Mouse (Mus musculus): ENCODE measurements around the gene Grip2.
A peak's percentile ranks its signal among the peaks of the same experiment; 100 is the strongest.

The Grip2 gene

DNA sequence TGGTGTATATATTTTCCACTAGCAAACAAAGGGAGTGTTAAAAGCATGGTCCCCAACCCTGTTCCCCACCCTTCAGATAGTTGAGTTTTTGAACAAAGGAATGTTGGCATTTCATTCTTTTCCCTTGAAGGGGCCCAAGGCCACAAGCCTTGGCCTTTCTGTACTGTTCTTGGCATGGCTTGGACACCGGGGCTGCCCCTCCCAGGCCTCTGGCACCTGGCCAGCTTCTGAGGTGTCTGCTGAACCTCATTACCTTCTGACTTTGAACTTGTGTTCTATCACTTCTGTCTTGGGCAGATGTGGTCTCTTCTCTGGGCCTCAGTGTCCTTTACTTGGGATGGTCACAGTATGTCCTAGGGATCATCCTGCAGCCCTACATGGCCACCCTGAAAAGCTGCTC lies 99.7 kb downstream of the Grip2 start:
- no peak for DNase-seq

DNA sequence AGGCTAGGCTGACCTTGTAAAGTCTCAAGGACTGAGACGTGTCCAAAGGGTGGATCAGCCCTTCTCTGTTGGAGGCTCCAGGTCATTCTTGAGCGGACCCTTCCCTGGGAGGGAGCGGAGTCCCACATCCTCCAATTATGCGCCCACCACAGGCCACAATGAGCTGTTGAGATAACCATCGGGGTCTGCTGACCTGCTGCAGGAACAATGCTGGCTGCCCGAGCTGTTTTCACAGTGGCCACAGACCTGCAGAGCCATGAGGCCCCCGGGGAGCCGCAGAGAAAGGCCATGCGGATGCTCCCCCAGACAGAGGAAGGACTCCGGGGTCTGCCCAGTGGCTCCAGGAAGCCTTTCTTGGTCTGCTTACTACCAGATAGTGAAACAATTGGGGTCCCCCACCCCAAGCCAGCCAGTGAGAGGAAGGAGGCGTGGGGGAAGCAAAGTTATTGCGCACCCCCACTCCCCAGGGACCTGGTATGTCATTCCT lies 105.8 kb downstream of the Grip2 start:
- no peak for DNase-seq

DNA sequence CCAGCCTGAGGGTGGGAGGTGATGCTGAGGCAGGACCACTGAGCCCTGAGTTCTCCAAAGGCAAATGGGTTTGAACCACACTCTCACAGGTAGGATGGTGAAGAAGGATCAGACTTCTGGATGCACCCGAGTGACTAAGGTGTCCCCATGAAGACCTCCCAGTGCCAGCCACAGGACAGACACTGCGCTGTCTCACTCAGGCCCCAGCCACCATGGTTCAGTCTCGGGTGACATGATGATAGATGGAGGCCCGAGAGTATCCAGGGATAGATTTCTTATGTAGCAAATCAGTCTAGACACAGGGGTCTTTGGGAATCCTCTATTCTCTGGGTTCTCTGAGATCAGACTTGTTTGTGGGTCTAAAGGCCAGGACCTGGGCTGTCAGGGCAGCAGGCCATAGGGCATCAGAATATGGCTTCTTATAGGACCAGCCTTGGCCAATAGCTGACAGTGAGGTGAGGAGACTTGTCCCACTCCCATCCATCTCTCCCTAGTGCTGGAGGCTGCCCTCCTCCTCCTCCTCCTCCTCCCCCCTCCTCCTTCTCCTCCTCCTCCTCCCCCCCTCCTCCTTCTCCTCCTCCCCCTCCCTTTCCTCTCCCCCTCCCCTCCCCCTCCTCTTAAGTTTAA lies 106.3 kb downstream of the Grip2 start:
- no peak for DNase-seq

DNA sequence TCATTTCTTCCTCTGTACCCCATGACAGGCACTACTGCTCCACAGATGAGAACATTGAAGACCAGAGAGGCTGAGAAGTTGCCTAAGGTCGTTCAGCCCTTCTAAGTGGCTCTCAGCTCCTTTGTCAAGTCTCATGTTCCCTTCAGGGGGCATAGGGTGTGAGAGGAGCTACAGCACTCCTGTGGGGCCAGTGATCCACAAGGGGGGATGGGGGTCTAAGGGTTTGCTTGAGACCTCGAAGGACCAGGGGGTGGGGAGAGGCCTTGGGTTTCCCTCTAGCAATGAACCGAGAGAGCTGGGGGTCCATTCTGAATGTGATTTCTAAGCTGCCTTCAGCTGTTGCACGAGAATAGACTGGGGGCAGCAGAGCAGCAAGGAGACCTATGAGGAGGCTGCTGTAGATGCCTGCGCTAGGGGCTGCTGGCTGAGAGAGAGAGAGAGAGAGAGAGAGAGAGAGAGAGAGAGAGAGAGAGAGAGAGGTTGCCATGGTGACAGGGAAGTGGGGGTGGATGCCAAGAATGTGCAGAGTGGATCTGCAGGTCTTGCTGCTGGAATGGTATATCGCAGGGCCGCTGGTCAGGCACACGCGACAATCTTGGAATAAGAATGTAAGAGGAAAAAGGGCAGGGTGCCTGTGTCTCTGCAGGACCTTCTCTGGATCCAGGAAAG lies 107.1 kb downstream of the Grip2 start:
- no peak for DNase-seq

DNA sequence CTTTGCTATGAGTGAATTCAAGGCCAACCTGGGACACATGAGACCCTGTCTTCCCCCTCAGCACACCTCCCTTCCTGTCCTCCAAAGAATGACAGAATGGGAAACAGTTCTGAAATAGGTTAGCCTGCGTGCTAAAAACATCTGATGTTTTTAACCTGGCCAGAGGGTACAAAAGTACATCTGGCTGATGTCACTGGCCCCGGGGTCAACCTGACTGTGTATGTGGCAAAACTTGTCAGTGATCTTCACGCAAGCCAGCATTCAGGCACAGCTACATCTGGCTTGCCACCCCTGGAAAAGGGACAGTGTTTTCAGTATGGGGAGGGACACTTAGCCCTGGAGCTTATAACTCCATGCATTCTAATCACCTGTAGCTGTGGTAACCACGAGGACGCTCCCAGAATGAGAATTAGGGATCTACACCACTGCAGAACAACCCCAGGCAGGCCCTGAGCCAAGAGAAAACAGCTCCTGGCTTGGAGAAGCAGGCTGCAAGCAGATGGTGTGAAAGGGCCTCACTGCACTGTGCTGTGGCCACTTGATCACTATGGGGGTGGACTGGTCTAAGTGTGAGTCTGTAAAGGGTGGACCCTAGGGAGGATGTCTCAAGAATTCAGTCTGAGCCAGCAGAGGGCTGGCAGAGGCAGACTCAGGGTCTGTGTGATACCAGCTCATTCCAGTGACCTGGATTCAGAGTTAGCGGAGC lies 107.9 kb downstream of the Grip2 start:
- no peak for DNase-seq

DNA sequence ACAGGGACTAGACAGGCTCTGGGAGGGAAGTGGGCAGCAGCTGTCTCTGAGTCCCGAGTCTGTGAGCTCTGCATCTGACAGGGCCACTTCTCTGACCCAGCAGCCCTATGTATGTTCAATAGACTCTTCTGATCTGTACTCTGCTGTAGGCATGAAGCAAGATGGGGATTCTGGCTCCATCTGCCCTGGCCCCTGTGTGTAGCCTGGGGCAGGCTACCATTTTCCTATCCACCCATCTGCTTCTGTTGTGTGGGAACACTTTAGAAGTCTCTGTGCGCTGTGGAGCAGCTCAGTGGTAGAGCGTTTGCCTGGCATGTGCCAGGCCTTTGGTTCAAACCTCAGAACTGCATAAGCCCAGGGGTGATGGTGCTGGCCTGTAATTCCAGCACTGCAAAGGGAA lies 108.4 kb downstream of the Grip2 start:
- no peak for DNase-seq

DNA sequence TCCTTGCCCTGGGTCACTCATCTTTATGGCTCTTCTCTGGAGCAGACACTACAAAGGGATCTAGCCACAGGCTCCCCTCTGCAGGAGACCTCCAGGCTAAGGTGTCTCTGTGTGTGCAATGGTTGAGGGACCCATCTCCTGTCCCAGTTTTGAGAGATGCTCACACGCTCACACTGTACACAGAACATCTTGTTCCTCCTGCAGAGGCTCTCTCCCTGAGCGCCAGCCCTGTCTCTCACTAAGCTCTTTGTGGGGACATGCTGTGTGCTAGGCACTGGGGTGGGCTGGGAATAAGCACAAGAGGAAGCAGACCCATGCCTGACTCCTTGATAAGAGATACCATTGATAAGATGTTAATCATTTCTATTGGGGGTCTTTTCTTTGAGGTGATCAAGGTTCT lies 109.0 kb downstream of the Grip2 start:
- no peak for DNase-seq

DNA sequence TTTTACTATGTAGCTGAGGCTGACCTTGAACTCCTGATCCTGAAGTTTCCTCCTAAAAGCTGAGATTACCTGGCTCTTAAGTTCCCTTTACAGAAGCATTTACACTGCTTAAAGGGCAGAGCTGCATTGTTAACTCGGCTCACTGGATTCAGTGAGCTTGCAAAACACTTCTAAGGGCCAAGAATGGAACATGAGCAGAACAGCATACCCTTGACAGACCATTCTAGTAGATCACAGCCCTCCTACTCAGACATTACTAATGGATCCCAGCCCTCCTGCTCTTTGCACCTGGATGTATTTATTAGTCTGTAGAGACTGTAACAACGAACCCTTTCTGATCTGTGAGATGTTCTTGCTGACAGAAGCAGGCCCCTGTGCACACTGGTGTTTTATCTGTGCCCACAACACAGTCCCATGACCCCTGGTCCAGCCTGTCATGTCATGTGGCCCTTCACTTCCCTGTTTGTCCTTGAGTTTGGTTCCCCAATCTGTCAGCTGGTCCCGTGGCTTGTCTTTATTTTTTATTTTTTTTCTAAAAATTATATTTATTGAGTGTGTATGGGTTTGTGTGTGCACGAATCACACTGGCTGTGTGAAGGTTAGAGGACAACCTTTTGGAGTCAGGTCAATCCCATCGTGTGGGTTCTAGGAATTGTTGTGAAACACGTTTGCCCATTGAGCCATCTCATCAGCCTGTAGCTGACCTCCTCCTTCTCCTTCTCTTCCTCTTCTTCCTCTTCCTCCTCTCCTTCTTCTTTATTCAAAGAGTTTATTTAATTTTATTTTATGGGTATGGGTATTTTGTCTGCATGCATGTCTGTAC lies 110.9 kb downstream of the Grip2 start:
- no peak for DNase-seq

DNA sequence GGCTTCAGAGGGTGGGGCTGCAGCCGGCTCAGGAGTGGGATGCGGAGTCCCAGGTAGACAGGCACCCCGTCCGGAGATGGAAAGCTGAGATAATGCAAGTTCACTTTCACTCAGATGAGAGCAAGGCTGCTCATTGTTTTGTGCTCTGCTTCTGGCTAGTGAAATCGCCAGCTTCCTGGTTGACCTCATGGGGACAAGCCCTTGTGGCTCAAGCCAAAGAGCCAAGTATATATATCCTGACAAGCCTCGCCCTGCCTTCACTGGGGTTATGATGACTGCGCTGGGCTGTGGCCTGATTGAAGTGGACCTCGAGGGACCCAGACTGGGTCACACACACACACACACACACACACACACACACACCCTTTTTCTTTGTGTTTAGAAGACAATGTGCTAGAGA lies 112.0 kb downstream of the Grip2 start:
- no peak for DNase-seq

DNA sequence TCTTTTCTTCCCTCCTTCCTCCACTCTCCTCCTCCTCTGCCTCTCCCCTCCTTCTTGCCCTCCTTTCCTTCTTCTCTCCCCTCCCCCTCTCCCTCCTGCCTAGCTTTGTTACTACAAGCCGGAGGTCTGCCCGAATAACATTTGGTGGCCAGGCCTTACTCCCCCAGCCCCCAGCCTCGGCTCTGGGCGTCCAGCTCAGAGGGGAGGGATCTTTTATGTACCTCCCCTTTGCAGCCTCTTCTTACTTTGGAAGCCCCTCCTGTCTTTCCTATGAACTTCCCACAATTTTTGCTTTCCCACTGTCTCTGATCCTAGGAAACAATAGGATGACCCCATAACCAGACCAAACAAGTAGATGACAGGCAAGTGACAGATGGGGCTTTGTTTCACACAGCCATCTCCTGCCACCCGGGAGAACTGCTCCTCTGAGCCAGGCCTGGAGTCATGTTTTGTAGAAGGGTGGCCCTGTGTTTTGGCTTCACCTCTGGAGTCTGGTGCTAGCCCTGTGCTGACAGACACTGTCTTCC lies 113.6 kb downstream of the Grip2 start:
- no peak for DNase-seq

DNA sequence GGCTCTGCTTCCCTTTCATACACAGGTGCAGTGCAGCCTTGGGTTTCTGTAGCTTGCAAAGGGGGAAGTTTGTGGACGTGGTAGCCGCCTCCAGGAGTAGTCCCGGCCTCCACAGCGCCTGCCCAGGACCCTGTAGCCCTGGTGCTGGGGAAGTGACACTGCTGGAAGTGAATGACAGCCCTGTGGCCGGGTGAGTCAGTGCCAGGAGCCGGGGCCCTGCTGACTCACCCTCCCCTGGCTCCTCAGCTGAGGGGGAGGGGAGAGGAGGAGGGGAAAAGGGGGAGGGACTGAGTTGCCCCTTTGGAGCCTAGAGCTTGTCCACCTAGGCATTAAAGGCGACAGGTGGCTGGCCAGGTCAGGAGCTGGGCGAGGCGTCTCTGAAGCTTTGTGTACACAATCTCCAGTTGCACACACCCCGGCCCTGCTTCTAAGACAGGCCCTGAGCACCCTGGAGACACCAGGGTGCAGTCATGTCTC lies 114.2 kb downstream of the Grip2 start:
- peak; percentile 34 to 39 for DNase-seq

DNA sequence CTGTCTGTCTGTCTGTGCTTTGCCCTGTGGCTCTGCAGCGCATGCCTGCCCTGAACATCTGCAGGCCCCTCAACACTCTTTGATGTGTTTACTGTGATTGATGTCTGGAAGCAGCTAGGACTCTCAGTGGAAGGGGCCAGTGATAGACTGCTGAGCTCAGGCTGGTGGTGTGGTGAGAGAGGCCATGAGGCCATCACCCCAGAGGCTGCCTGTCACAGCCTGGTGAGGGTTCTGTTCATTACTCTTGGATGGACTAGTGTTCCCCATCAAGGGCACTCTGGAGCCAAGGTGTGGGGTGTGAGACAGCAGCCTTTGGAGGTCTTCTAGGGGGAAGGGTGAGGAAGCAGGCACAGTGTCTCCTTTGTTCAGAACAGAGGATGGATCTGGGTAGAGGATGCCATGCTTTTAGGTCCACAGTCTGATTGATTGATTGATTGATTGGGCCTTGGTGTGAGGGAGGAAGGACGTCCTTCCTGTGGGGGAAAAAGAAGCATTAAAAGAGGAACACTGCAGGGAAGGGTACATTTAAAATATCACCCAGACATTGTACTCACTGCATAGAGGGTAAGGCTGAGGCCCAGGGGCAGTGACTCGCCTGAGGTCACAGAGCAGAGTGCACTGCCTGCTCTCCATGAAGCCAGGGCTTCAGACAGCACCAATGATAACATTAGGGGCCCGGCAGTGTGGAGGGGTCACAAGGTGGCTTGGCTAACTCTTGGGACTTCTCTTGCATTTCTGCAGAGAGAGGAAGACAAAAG lies 114.8 kb downstream of the Grip2 start:
- DNase-seq: no peak
